Mouse (Mus musculus) hematopoietic stem cell, adult 5-6 weeks (primary cell): ENCODE measurements at regions not wholly inside any gene's neighbourhood (a gene's known extent, or its start where the extent isn't known, plus 50 kb on each side); places are given as distances from the start of the nearest gene placed in this dataset.

Experiments used
- ATAC-seq, 2 experiments: fragments of 125-278 bp in 1 of 2; replicated peaks in 1 of 2; 2 replicates each; pipeline ENCODE4 v1.8.0; 2016 to 2017; ENCODE audit warnings: inconsistent platforms in 2 of 2, mild to moderate bottlenecking in 2 of 2, moderate number of reproducible peaks in 2 of 2, low read depth in 1 of 2, moderate TSS enrichment in 1 of 2; ENCODE audit not compliant: low FRiP score in 2 of 2, poor library complexity in 2 of 2, severe bottlenecking in 2 of 2, insufficient read depth in 1 of 2, low TSS enrichment in 1 of 2

GRCm38 (mm10) chr2:3926129-3926528 is 91.4 kb upstream of the Frmd4a start:
- ATAC-seq: no peak

- ATAC-seq: no peak
Measured at GRCm38 (mm10) chr2:3927141-3927810, 90.2 kb upstream of the Frmd4a start.

- ATAC-seq: no peak
Measured at GRCm38 (mm10) chr2:3927853-3928252, 89.7 kb upstream of the Frmd4a start.

GRCm38 (mm10) chr2:3930650-3931049 is 86.9 kb upstream of the Frmd4a start:
- ATAC-seq: no peak

- ATAC-seq: no peak
Measured at GRCm38 (mm10) chr2:3940786-3941185, 76.7 kb upstream of the Frmd4a start.

GRCm38 (mm10) chr2:3941496-3941895 is 76.0 kb upstream of the Frmd4a start:
- no peak for ATAC-seq

GRCm38 (mm10) chr2:3947432-3947831 is 70.1 kb upstream of the Frmd4a start:
- no peak for ATAC-seq

- no peak for ATAC-seq
Measured at GRCm38 (mm10) chr2:3948331-3948730, 69.2 kb upstream of the Frmd4a start.

- ATAC-seq: no peak
Measured at GRCm38 (mm10) chr2:3957491-3957890, 60.0 kb upstream of the Frmd4a start.

- no peak for ATAC-seq
Measured at GRCm38 (mm10) chr2:3958065-3958641, 59.4 kb upstream of the Frmd4a start.

- no peak for ATAC-seq
Measured at GRCm38 (mm10) chr2:3958711-3959110, 58.8 kb upstream of the Frmd4a start.

GRCm38 (mm10) chr2:3959181-3959580 is 58.3 kb upstream of the Frmd4a start:
- ATAC-seq: no peak

- ATAC-seq: no peak
Measured at GRCm38 (mm10) chr2:3960213-3960612, 57.3 kb upstream of the Frmd4a start.

- peak; percentile 100 for ATAC-seq
Measured at GRCm38 (mm10) chr2:3964351-3964750, 53.2 kb upstream of the Frmd4a start.
